Mouse (Mus musculus) neural tube, embryonic 11.5 days (tissue): ENCODE results near the gene Fbxl7. TPM values are rescaled to one million over a fixed set of nuclear protein-coding genes. Genes with fewer than 3 reads are reported as not detected.

Experiments
- ATAC-seq: fragments of 200-750 bp; cut with Nextera tagmentation; 2 replicates; pipeline ENCODE4 v1.8.0; 2017; ENCODE audit warnings: moderate number of reproducible peaks, mild to moderate bottlenecking, moderate TSS enrichment, moderate library complexity; ENCODE audit not compliant: insufficient read depth, low FRiP score, low TSS enrichment
- DNase-seq: peaks from one replicate; pipeline ENCODE4 v3.0.0-alpha.2; 2015; ENCODE audit warnings: low spot score
- H3K27ac ChIP-seq: fragments of 300-500 bp; sonication (generic); 2 replicates; pipeline ENCODE4 v1.5.1; 2014; ENCODE audit warnings: low read depth, mild to moderate bottlenecking, low read length
- H3K27me3 ChIP-seq: fragments of 300-500 bp; sonication (generic); 2 replicates; pipeline ENCODE4 v1.6.1; 2014; ENCODE audit warnings: mild to moderate bottlenecking, low read length, mixed read lengths; ENCODE audit not compliant: control insufficient read depth, insufficient read depth
- H3K36me3 ChIP-seq: fragments of 300-500 bp; sonication (generic); 2 replicates; pipeline ENCODE4 v1.6.1; 2014; ENCODE audit warnings: mild to moderate bottlenecking, low read length, moderate library complexity, mixed read lengths; ENCODE audit not compliant: control insufficient read depth, insufficient read depth
- H3K4me1 ChIP-seq: fragments of 300-500 bp; sonication (generic); 2 replicates; pipeline ENCODE4 v1.6.1; 2014; ENCODE audit warnings: low read length, mixed read lengths; ENCODE audit not compliant: control insufficient read depth, insufficient read depth
- H3K4me2 ChIP-seq: fragments of 300-500 bp; sonication (generic); 2 replicates; pipeline ENCODE4 v1.6.1; 2014; ENCODE audit warnings: low read depth, mild to moderate bottlenecking, moderate library complexity
- H3K4me3 ChIP-seq: fragments of 300-500 bp; sonication (generic); 2 replicates; pipeline ENCODE4 v1.5.1; 2014; ENCODE audit warnings: low read depth, low read length
- H3K9ac ChIP-seq: fragments of 300-500 bp; sonication (generic); 2 replicates; pipeline ENCODE4 v1.6.1; 2014; ENCODE audit warnings: mild to moderate bottlenecking, low read length
- H3K9me3 ChIP-seq: fragments of 300-500 bp; sonication (generic); 2 replicates; pipeline ENCODE4 v1.6.1; 2016; ENCODE audit warnings: low read length; ENCODE audit not compliant: control insufficient read depth
- WGBS: fragments of 180-500 bp; shearing (Covaris S2); extraction: QIAGEN DNeasy Blood & Tissue Kit; methylation state at CpG from one replicate; pipeline ENCODE4 v1.1.7; 2014; 5-methylcytosine and 5-hydroxymethylcytosine counted together
- polyA plus RNA-seq: library from polyadenylated mRNA; unstranded; fragments of >200 nt; fragmentation: Nextera tagmentation; extraction: Ambion mirVana; gene quantifications from 2 replicates; pipeline ENCODE4 v1.2.1, GENCODE M21; 2014

Gene Fbxl7
- polyA plus RNA-seq, 1 experiment from 2014 or later: 18.7 TPM

DNA sequence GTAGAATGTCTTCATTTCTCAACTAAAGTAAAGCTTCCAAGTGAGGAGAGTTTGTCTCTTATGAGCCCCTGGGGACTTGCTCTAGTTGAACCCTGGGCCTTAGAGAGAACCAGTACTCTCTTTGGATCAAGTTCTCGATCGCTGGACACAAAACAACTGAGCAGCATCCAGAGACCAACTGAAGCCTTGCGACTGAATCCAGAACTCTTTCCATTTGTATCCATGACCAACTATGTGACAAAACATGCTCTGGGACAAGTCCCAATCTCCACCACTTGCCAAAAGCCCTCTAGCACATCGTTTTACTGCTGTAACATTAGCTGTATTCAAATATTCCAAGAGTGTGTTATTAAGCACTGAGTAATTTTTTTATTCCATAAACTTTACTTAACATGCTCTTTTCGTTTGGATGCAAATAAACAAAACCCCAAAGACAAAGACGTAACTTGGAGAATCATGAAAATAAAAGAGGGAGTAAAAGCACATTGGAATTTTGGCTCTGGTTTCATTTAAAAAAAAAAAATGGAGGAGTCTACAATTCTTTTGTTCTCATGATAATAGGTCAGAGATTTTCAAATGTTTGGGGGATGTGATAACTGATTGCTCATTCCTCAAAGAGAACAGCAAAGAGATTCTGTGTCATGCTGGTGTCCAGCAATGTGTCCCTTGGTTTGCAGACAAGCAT is 192.1 kb downstream of the Fbxl7 start:
- WGBS: 88% methylated on average over 6 of the region's 6 CpGs
- H3K9ac ChIP-seq: no peak overlapping the region
- no peak for ATAC-seq
- H3K36me3 ChIP-seq: no peaks in the 10 kb centered on the region
- H3K4me2 ChIP-seq: no peak overlapping the region
- no peak overlapping the region for H3K4me3 ChIP-seq
- no peaks in the 10 kb centered on the region for H3K4me1 ChIP-seq
- no peaks in the 10 kb centered on the region for H3K9me3 ChIP-seq
- H3K27me3 ChIP-seq: no peaks in the 10 kb centered on the region
- H3K27ac ChIP-seq: no peak overlapping the region
- no peak for DNase-seq

DNA sequence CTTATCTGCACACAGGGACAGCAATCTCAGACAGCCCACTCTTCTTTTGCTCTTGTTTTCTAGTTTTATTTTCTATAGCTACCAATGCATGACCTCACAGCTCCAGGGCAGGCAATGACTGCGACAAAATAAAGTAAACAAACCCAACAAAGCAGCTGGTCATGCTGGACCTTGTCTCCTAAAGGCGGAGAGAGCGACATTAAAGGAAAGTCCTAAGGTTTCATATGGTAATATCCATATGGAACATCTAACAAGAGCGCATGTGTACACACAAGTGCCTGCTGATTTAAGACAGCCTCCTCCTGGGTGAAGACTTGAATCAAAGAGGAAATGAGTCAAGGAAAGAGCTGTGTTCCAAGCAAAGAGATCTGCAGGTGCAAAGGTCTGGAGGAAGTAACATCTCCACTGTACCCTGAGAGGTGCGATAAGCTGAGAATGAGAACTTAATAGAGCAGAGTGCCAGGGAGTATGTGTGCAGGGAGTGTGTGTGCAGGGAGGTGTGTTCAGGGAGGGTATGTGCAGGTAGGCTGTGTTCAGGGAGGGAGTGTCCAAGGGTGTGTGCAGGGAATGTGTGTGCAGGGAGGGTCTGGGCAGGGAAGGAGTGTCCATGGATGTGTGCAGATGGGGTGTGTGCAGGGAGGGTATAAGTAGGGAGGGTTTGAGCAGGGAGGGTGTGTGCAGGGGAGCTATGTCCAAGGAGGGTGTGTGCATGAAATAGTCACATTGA is 193.3 kb downstream of the Fbxl7 start:
- no peaks in the 10 kb centered on the region for H3K4me1 ChIP-seq
- no peaks in the 10 kb centered on the region for H3K27me3 ChIP-seq
- no peaks in the 10 kb centered on the region for H3K9me3 ChIP-seq
- DNase-seq (no peak), ATAC-seq (no peak)
- H3K4me2 ChIP-seq: no peak overlapping the region
- H3K27ac ChIP-seq: no peak overlapping the region
- no peak overlapping the region for H3K4me3 ChIP-seq
- H3K36me3 ChIP-seq: no peaks in the 10 kb centered on the region
- 52% methylated on average over 5 of the region's 5 CpGs for WGBS
- H3K9ac ChIP-seq: no peak overlapping the region

GRCm38 (mm10) chr15:26693075-26693474 is 202.3 kb downstream of the Fbxl7 start:
- ATAC-seq: no peak

GRCm38 (mm10) chr15:26688472-26689104 is 206.8 kb downstream of the Fbxl7 start:
- DNase-seq (no peak), ATAC-seq (no peak)
- H3K27ac ChIP-seq: no peak overlapping the region
- WGBS: 75% methylated on average over 10 of the region's 10 CpGs
- no peak overlapping the region for H3K4me3 ChIP-seq
- no peaks in the 10 kb centered on the region for H3K36me3 ChIP-seq
- no peak overlapping the region for H3K9ac ChIP-seq
- no peaks in the 10 kb centered on the region for H3K27me3 ChIP-seq
- no peak overlapping the region for H3K4me2 ChIP-seq
- no peaks in the 10 kb centered on the region for H3K9me3 ChIP-seq
- H3K4me1 ChIP-seq: no peaks in the 10 kb centered on the region

More at GRCm38 (mm10) chr15:26693075-26693474, 202.3 kb downstream of the Fbxl7 start:
- Histone ChIP-seq H3K4me3 (no peak overlapping the region), H3K9ac (no peak overlapping the region), H3K4me1 (no peaks in the 10 kb centered on the region), H3K36me3 (no peaks in the 10 kb centered on the region), H3K9me3 (no peaks in the 10 kb centered on the region), H3K27me3 (no peaks in the 10 kb centered on the region), H3K27ac (no peak overlapping the region), H3K4me2 (no peak overlapping the region)
- no peak for DNase-seq
- WGBS: 88% methylated on average over 3 of the region's 3 CpGs

GRCm38 (mm10) chr15:26687729-26688128 is 207.7 kb downstream of the Fbxl7 start:
- no peaks in the 10 kb centered on the region for H3K36me3 ChIP-seq
- WGBS: 86% methylated on average over 7 of the region's 7 CpGs
- H3K4me3 ChIP-seq: no peak overlapping the region
- no peaks in the 10 kb centered on the region for H3K4me1 ChIP-seq
- no peak for ATAC-seq
- no peaks in the 10 kb centered on the region for H3K9me3 ChIP-seq
- no peaks in the 10 kb centered on the region for H3K27me3 ChIP-seq
- DNase-seq: no peak
- no peak overlapping the region for H3K27ac ChIP-seq
- H3K9ac ChIP-seq: no peak overlapping the region
- no peak overlapping the region for H3K4me2 ChIP-seq

DNA sequence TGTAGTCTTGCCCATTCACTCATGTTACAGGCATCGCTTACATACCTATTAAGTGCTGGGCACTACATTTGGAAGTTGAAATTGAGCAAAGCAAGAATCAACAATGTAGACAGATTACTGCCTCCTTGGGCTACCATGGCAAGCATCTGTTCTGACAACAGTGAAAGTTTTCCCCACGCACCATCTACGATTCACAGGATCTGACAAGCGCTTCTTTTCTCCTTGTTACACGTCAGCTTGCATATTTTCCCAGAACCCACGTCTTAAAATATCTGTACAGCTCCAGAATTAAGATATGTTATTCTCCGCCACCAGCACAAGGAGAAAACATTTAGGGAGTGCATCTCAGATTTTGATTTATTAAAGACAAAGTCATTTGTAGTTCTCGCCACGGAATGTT is 213.1 kb downstream of the Fbxl7 start:
- Histone ChIP-seq H3K9ac (no peak overlapping the region), H3K27ac (no peak overlapping the region), H3K4me1 (no peaks in the 10 kb centered on the region), H3K9me3 (no peaks in the 10 kb centered on the region), H3K36me3 (no peaks in the 10 kb centered on the region), H3K4me2 (no peak overlapping the region), H3K4me3 (no peak overlapping the region), H3K27me3 (no peaks in the 10 kb centered on the region)
- DNase-seq (no peak), ATAC-seq (no peak)
- 93% methylated on average over 9 of the region's 9 CpGs for WGBS

- Histone ChIP-seq H3K4me3 (no peak overlapping the region), H3K4me2 (no peak overlapping the region), H3K36me3 (no peaks in the 10 kb centered on the region), H3K9ac (no peak overlapping the region), H3K9me3 (no peaks in the 10 kb centered on the region), H3K27ac (no peak overlapping the region), H3K27me3 (no peaks in the 10 kb centered on the region), H3K4me1 (no peaks in the 10 kb centered on the region)
- DNase-seq: no peak
- ATAC-seq: no peak
- WGBS: 87% methylated on average over 5 of the region's 5 CpGs
Observed at GRCm38 (mm10) chr15:26673239-26673859, 222.0 kb downstream of the Fbxl7 start.

DNA sequence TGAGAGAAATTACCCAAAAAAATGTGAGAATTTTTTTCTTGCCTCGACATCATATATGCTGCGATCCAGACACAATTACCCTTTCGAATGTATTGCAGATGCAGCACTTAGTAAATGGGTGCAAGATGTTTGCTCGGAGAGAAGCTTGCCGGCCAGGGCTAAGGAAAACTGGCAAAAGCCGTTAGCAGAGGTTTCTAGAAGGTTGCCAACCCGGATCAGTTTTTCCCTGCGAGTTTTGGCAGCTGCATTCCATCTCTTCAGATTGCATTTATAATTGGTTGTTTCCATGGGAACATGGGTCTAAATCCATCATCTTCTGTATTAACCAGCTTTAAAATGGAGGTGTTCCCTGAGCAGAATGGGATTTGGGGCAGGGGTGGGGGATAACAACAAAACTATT is 240.4 kb downstream of the Fbxl7 start:
- no peak overlapping the region for H3K4me2 ChIP-seq
- no peak overlapping the region for H3K27ac ChIP-seq
- 83% methylated on average over 8 of the region's 8 CpGs for WGBS
- H3K36me3 ChIP-seq: no peaks in the 10 kb centered on the region
- H3K9me3 ChIP-seq: no peaks in the 10 kb centered on the region
- H3K4me3 ChIP-seq: no peak overlapping the region
- DNase-seq (no peak), ATAC-seq (no peak)
- H3K4me1 ChIP-seq: no peaks in the 10 kb centered on the region
- H3K27me3 ChIP-seq: no peaks in the 10 kb centered on the region
- no peak overlapping the region for H3K9ac ChIP-seq
